Mouse (Mus musculus) liver, adult 2 months (tissue): ENCODE results near the gene Poldip2.

Source experiments
- CTCF ChIP-seq: fragments of 200-500 bp; IDR thresholded peaks from 2 replicates; pipeline ENCODE4 v1.5.1; 2011; ENCODE audit warnings: low read depth, low read length, control low read depth
- POLR2A ChIP-seq: fragments of 200-500 bp; IDR thresholded peaks from 2 replicates; pipeline ENCODE4 v1.6.1; 2011; ENCODE audit warnings: low read length, control low read depth; ENCODE audit not compliant: insufficient read depth; ENCODE audit errors: extremely low read depth

GRCm38 (mm10) chr11:78551059-78551398, 39.0 kb downstream of the Poldip2 start:
- TF ChIP-seq CTCF (no peak), POLR2A (no peak)
